Mouse (Mus musculus) embryonic facial prominence, embryonic 15.5 days (tissue): ENCODE data around the gene Sphkap. TPM values are rescaled to one million over a fixed set of nuclear protein-coding genes. Genes with fewer than 3 reads are reported as not detected.

Source experiments
- ATAC-seq: fragments of 200-750 bp; cut with Nextera tagmentation; 2 replicates; pipeline ENCODE4 v1.8.0; 2017; ENCODE audit warnings: low read depth, moderate TSS enrichment; ENCODE audit not compliant: insufficient number of reproducible peaks, low FRiP score, low TSS enrichment
- H3K27ac ChIP-seq: fragments of 300-500 bp; sonication (generic); replicated peaks from 2 replicates; pipeline ENCODE4 v1.5.1; 2015; ENCODE audit warnings: mild to moderate bottlenecking, inconsistent platforms
- H3K27me3 ChIP-seq: fragments of 300-500 bp; sonication (generic); 2 replicates; pipeline ENCODE4 v1.6.1; 2015; ENCODE audit warnings: inconsistent platforms
- H3K36me3 ChIP-seq: fragments of 300-500 bp; sonication (generic); 2 replicates; pipeline ENCODE4 v1.6.1; 2015; ENCODE audit warnings: mild to moderate bottlenecking, inconsistent platforms
- H3K4me1 ChIP-seq: fragments of 300-500 bp; sonication (generic); 2 replicates; pipeline ENCODE4 v1.6.1; 2015; ENCODE audit warnings: inconsistent platforms
- H3K4me2 ChIP-seq: fragments of 300-500 bp; sonication (generic); replicated peaks from 2 replicates; pipeline ENCODE4 v1.6.1; 2015; ENCODE audit warnings: mild to moderate bottlenecking, inconsistent platforms
- H3K4me3 ChIP-seq: fragments of 300-500 bp; sonication (generic); replicated peaks from 2 replicates; pipeline ENCODE4 v1.5.1; 2015; ENCODE audit warnings: mild to moderate bottlenecking, inconsistent platforms
- H3K9ac ChIP-seq: fragments of 300-500 bp; sonication (generic); 2 replicates; pipeline ENCODE4 v1.6.1; 2015; ENCODE audit warnings: inconsistent platforms
- H3K9me3 ChIP-seq: fragments of 300-500 bp; sonication (generic); replicated peaks from 2 replicates; pipeline ENCODE4 v1.6.1; 2016; ENCODE audit warnings: inconsistent platforms
- WGBS: fragments of 180-500 bp; shearing (Covaris S2); methylation state at CpG from one replicate; pipeline ENCODE4 v1.1.7; 2015; 5-methylcytosine and 5-hydroxymethylcytosine counted together
- polyA plus RNA-seq: library from polyadenylated mRNA; unstranded; fragments of >200 nt; fragmentation: Nextera tagmentation; extraction: Ambion mirVana; gene quantifications from 2 replicates; pipeline ENCODE4 v1.2.1, GENCODE M21; 2015

Sphkap gene
- polyA plus RNA-seq, 1 experiment from 2014 or later = 0.79 TPM

DNA sequence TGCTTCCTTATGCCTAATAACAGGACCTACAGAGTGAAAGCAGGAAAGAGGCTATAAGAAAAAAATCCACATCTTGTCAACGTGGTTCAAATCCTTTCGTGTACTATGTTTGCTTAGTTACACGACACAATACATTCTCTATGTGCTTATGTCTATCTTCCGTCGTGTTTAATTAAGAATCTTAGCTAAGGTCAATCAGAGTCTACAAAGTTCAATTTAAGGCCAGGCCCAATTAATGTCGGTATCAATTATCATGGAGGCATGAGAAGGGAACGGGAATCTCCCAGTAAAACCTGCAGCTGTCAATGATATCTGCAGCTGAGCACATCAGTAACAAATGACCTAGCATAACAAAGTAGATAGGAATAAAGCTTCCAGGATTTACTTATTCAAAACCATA, 122.1 kb downstream of the Sphkap start:
- Histone ChIP-seq H3K9me3 (no peaks in the 10 kb centered on the region), H3K27ac (no peak overlapping the region), H3K4me3 (no peak overlapping the region), H3K27me3 (no peaks in the 10 kb centered on the region), H3K9ac (no peak overlapping the region), H3K4me1 (no peaks in the 10 kb centered on the region), H3K4me2 (no peak overlapping the region), H3K36me3 (no peaks in the 10 kb centered on the region)
- ATAC-seq = no peak
- WGBS = 48% methylated on average over 7 of the region's 7 CpGs

- H3K4me3 ChIP-seq = no peak overlapping the region
- no peaks in the 10 kb centered on the region for H3K27me3 ChIP-seq
- no peak for ATAC-seq
- no peak overlapping the region for H3K4me2 ChIP-seq
- H3K4me1 ChIP-seq = no peaks in the 10 kb centered on the region
- 77% methylated on average over 11 of the region's 11 CpGs for WGBS
- H3K36me3 ChIP-seq = no peaks in the 10 kb centered on the region
- H3K27ac ChIP-seq = no peak overlapping the region
- H3K9me3 ChIP-seq = no peaks in the 10 kb centered on the region
- H3K9ac ChIP-seq = no peak overlapping the region
These were observed 131.0 kb downstream of the Sphkap start for GRCm38 (mm10) chr1:83277044-83277443.

DNA sequence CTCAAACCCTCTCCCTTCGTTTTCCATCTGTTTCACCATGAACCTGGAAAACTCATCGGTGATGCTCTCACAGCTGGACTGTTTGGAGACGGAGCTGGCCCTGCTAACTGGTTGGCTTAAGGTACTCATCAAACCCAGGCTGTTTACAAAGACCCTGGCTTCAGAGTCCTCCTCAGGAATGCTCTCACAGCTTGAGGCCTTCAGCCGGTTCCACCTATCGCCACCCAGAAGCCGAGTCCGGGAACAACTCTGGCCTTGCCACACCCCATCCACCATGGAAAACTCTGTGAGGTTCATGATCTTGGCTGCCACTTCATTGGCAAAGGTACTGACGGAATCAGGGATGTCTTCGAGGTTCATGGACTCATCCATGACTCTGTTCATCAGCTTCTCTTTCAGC, 131.4 kb downstream of the Sphkap start:
- H3K36me3 ChIP-seq = no peaks in the 10 kb centered on the region
- H3K27me3 ChIP-seq = no peaks in the 10 kb centered on the region
- ATAC-seq = no peak
- H3K4me1 ChIP-seq = no peaks in the 10 kb centered on the region
- H3K9ac ChIP-seq = no peak overlapping the region
- WGBS = 86% methylated on average over 9 of the region's 9 CpGs
- no peaks in the 10 kb centered on the region for H3K9me3 ChIP-seq
- H3K4me3 ChIP-seq = no peak overlapping the region
- no peak overlapping the region for H3K4me2 ChIP-seq
- no peak overlapping the region for H3K27ac ChIP-seq

DNA sequence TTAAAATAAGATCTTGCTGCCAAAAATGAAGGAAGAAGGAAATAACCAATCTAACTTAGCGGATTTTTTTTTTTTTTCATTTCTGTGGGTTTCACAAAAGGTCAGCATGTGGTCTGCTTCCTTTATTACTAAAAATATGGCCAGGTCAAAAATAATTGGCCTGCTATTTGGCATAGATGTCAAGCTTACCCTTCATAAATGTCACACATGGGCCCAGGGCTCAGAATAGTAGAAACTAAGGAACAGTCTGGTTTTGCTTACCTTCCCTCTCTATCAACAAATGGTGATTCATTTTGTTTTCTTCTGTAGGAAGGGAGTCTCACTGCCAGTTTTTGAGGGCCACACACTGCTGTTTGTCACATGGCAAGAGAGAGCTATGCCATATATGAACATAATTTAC, 156.3 kb downstream of the Sphkap start:
- Histone ChIP-seq H3K4me2 (no peak overlapping the region), H3K9ac (no peak overlapping the region), H3K9me3 (no peaks in the 10 kb centered on the region), H3K36me3 (no peaks in the 10 kb centered on the region), H3K4me3 (no peak overlapping the region), H3K27ac (no peak overlapping the region), H3K27me3 (no peaks in the 10 kb centered on the region), H3K4me1 (no peaks in the 10 kb centered on the region)
- ATAC-seq = no peak
- WGBS = 79% methylated on average over 1 of the region's 1 CpGs

GRCm38 (mm10) chr1:83248235-83248746, 159.7 kb downstream of the Sphkap start:
- H3K27ac ChIP-seq = no peak overlapping the region

GRCm38 (mm10) chr1:83227946-83228345, 180.1 kb downstream of the Sphkap start:
- H3K27ac ChIP-seq = no peak overlapping the region
- WGBS = 81% methylated on average over 3 of the region's 3 CpGs
- no peaks in the 10 kb centered on the region for H3K9me3 ChIP-seq
- H3K4me2 ChIP-seq = no peak overlapping the region
- ATAC-seq = no peak
- H3K4me3 ChIP-seq = no peak overlapping the region
- H3K9ac ChIP-seq = no peak overlapping the region
- no peaks in the 10 kb centered on the region for H3K36me3 ChIP-seq
- no peaks in the 10 kb centered on the region for H3K4me1 ChIP-seq
- H3K27me3 ChIP-seq = no peaks in the 10 kb centered on the region

More at GRCm38 (mm10) chr1:83248235-83248746, 159.7 kb downstream of the Sphkap start:
- no peaks in the 10 kb centered on the region for H3K9me3 ChIP-seq
- 79% methylated on average over 1 of the region's 1 CpGs for whole genome bisulfite sequencing
- no peaks in the 10 kb centered on the region for H3K27me3 ChIP-seq
- no peak overlapping the region for H3K4me3 ChIP-seq
- no peak overlapping the region for H3K9ac ChIP-seq
- no peaks in the 10 kb centered on the region for H3K4me1 ChIP-seq
- no peak for ATAC-seq
- H3K36me3 ChIP-seq = no peaks in the 10 kb centered on the region
- no peak overlapping the region for H3K4me2 ChIP-seq

DNA sequence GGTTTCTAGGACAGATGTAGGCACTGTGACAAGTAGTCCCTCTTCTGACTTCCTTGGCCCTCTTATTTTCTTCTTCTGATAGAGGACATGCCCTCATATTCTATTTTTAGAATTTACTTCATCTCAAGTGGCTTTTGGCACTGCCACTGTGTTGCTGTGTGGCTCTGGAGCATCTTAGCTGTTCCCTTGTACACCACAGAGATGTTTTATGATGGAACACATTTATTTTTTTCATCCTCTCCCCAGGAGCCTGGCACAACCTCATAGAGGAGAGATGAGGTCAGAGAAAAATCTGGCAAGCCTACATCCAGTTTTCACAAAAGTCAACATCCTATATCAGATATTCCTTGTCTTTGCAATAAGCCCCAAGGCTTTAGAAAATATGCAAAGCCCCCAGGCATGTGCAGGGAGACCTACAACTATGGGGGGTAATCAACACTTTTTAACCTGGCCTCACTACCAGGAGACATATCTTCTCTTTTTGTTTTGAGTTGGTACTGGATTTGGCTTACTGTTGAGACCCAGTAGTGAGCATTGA, 183.5 kb downstream of the Sphkap start:
- H3K36me3 ChIP-seq = no peaks in the 10 kb centered on the region
- no peak overlapping the region for H3K27ac ChIP-seq
- no peak overlapping the region for H3K4me2 ChIP-seq
- no peaks in the 10 kb centered on the region for H3K9me3 ChIP-seq
- no peak overlapping the region for H3K4me3 ChIP-seq
- no peaks in the 10 kb centered on the region for H3K27me3 ChIP-seq
- H3K4me1 ChIP-seq = no peaks in the 10 kb centered on the region
- no peak for ATAC-seq
- H3K9ac ChIP-seq = no peak overlapping the region

DNA sequence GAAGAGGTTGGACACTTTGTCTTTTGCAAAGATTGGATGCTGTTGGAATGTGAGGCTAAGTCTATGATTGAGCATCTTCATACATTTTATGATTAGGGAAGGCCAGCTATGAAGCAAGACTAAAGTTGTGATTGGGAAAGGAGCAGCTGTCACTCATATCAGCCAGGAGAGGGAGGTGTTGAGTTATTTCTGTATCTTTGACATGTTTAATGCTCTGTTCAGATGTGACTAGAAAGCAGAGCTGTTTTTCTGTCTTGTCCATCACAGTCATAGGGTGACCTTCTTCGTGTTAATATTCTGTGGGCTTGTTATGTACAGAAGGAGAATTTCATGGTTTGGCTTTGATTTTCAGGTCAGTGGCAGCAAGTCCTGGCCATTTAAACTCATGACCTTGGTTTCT, 184.9 kb downstream of the Sphkap start:
- no peak for ATAC-seq

DNA sequence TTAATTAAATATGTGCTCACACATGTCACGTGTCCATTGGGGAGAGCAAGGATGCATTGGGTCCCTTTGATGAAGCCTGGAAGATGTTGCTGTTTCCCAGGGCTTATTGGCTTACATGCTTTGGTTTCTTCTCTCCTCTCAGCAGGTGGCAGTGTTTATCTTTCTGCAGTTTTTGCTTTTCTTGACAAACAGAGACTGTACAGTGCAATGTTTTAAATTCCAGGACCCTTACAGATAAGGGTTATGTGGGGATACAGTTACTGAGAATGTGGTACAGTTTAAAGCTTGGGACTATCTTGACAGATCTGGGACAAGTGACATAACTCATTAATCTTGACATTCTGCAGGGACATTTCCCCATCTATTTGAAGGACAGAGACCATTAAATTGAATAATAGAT, 189.7 kb downstream of the Sphkap start:
- no peaks in the 10 kb centered on the region for H3K9me3 ChIP-seq
- no peak for ATAC-seq

More for the DNA sequence above, 184.9 kb downstream of the Sphkap start:
- WGBS = 64% methylated on average over 1 of the region's 1 CpGs
- H3K4me2 ChIP-seq = no peak overlapping the region
- H3K4me3 ChIP-seq = no peak overlapping the region
- no peak overlapping the region for H3K9ac ChIP-seq
- H3K27me3 ChIP-seq = no peaks in the 10 kb centered on the region
- no peaks in the 10 kb centered on the region for H3K4me1 ChIP-seq
- H3K36me3 ChIP-seq = no peaks in the 10 kb centered on the region
- H3K27ac ChIP-seq = no peak overlapping the region
- no peaks in the 10 kb centered on the region for H3K9me3 ChIP-seq

GRCm38 (mm10) chr1:83209981-83210380, 198.0 kb downstream of the Sphkap start:
- no peak overlapping the region for H3K27ac ChIP-seq
- ATAC-seq = no peak
- WGBS = 81% methylated on average over 1 of the region's 1 CpGs

More for the DNA sequence above, 189.7 kb downstream of the Sphkap start:
- Histone ChIP-seq H3K27me3 (no peaks in the 10 kb centered on the region), H3K27ac (no peak overlapping the region), H3K4me3 (no peak overlapping the region), H3K4me1 (no peaks in the 10 kb centered on the region), H3K9ac (no peak overlapping the region), H3K36me3 (no peaks in the 10 kb centered on the region), H3K4me2 (no peak overlapping the region)
- 26% methylated on average over 1 of the region's 1 CpGs for WGBS

More at GRCm38 (mm10) chr1:83209981-83210380, 198.0 kb downstream of the Sphkap start:
- Histone ChIP-seq H3K27me3 (no peaks in the 10 kb centered on the region), H3K9me3 (no peaks in the 10 kb centered on the region), H3K4me3 (no peak overlapping the region), H3K4me1 (no peaks in the 10 kb centered on the region), H3K36me3 (no peaks in the 10 kb centered on the region), H3K4me2 (no peak overlapping the region), H3K9ac (no peak overlapping the region)
